Mouse (Mus musculus) C2C12 (cell line): Measurements from ENCODE around the gene Serpine3.

ENCODE experiments used
- CTCF ChIP-seq: IDR thresholded peaks from one replicate; pipeline ENCODE4 v1.5.1; 2011; ENCODE audit not compliant: control insufficient read depth, insufficient read depth, insufficient read length
- MYOG ChIP-seq: IDR thresholded peaks from one replicate; pipeline ENCODE4 v1.6.1; 2011; ENCODE audit not compliant: control insufficient read depth, insufficient read length; ENCODE audit errors: extremely low read depth

GRCm38 (mm10) chr14:62655996-62656395 is 7.5 kb upstream of the Serpine3 start:
- TF ChIP-seq CTCF (no peak), MYOG (no peak)
